Mouse (Mus musculus) right cerebral cortex, postnatal 25 days (tissue): ENCODE results near the gene Gm20708.
A peak's percentile ranks its signal among the peaks of the same experiment; 100 is the strongest.
"Not testable (repeated sequence)": the region's sequence is repeated elsewhere in the genome, so short reads cannot be mapped to it uniquely, and the experiment has no call there.

ENCODE experiments used
- DNase-seq: peaks from one replicate; pipeline ENCODE4 v3.0.0; 2022

Gm20708 gene

GRCm38 (mm10) chr11:117814704-117815366, 5.4 kb downstream of the Gm20708 start:
- DNase-seq = no peak

GRCm38 (mm10) chr11:117815850-117816249, 6.4 kb downstream of the Gm20708 start:
- DNase-seq = not testable (repeated sequence)

GRCm38 (mm10) chr11:117816389-117816996, 7.0 kb downstream of the Gm20708 start:
- no peak for DNase-seq

- no peak for DNase-seq
Measured at GRCm38 (mm10) chr11:117819095-117819494, 9.6 kb downstream of the Gm20708 start.

GRCm38 (mm10) chr11:117820173-117820572, 10.7 kb downstream of the Gm20708 start:
- no peak for DNase-seq

- no peak for DNase-seq
Measured at GRCm38 (mm10) chr11:117821868-117822267, 12.4 kb downstream of the Gm20708 start.

- DNase-seq = no peak
Measured at GRCm38 (mm10) chr11:117822728-117823241, 13.3 kb downstream of the Gm20708 start.

GRCm38 (mm10) chr11:117823411-117823810, 13.9 kb downstream of the Gm20708 start:
- no peak for DNase-seq

- DNase-seq = peak; percentile 78
Measured at GRCm38 (mm10) chr11:117824060-117824969, 14.8 kb downstream of the Gm20708 start.

GRCm38 (mm10) chr11:117825333-117826101, 16.0 kb downstream of the Gm20708 start, which contains the start of the genes Afmid and Tk1:
Gene Afmid (plus strand): TSS chr11:117825924.
Gene Tk1 (minus strand): TSS chr11:117826092.
- no peak for DNase-seq

- DNase-seq = no peak
Measured at GRCm38 (mm10) chr11:117826164-117826563, 16.7 kb downstream of the Gm20708 start.

- DNase-seq = no peak
Measured at GRCm38 (mm10) chr11:117826916-117827315, 17.4 kb downstream of the Gm20708 start.

GRCm38 (mm10) chr11:117827386-117827785, 17.9 kb downstream of the Gm20708 start:
- no peak for DNase-seq

GRCm38 (mm10) chr11:117828149-117828887, 18.9 kb downstream of the Gm20708 start:
- no peak for DNase-seq

- no peak for DNase-seq
Measured at GRCm38 (mm10) chr11:117828888-117829604, 19.6 kb downstream of the Gm20708 start.

GRCm38 (mm10) chr11:117829671-117830215, 20.3 kb downstream of the Gm20708 start:
- DNase-seq = no peak

- DNase-seq = no peak
Measured at GRCm38 (mm10) chr11:117830401-117830800, 20.9 kb downstream of the Gm20708 start.

- DNase-seq = peak; percentile 71
Measured at GRCm38 (mm10) chr11:117832086-117832969, 22.9 kb downstream of the Gm20708 start.

- DNase-seq = not testable (repeated sequence)
Measured at GRCm38 (mm10) chr11:117833509-117833908, 24.0 kb downstream of the Gm20708 start.

- no peak for DNase-seq
Measured at GRCm38 (mm10) chr11:117834086-117834485, 24.6 kb downstream of the Gm20708 start.
